Mouse (Mus musculus) myocyte (in vitro differentiated cells): ENCODE measurements at regions not wholly inside any gene's neighbourhood (a gene's known extent, or its start where the extent isn't known, plus 50 kb on each side); places are given as distances from the start of the nearest gene placed in this dataset.

Experiments
- CEBPB ChIP-seq: IDR thresholded peaks from 2 replicates; pipeline ENCODE4 v1.6.1; 2011; ENCODE audit warnings: mild to moderate bottlenecking, moderate library complexity; ENCODE audit not compliant: poor library complexity, insufficient read depth, severe bottlenecking
- E2F4 ChIP-seq: IDR thresholded peaks from one replicate; pipeline ENCODE4 v1.6.1; 2011; ENCODE audit warnings: mild to moderate bottlenecking, control low read depth, moderate library complexity; ENCODE audit not compliant: insufficient read depth
- MAX ChIP-seq: IDR thresholded peaks from one replicate; pipeline ENCODE4 v1.6.1; 2011; ENCODE audit warnings: low read depth, mild to moderate bottlenecking, control low read depth
- MYOD1 ChIP-seq, 3 experiments: IDR thresholded peaks; one replicate each; pipeline ENCODE4 v1.6.1; 2011; ENCODE audit warnings: control low read depth in 2 of 3, low read depth in 2 of 3, mild to moderate bottlenecking in 2 of 3, moderate library complexity in 1 of 3; ENCODE audit not compliant: insufficient read length in 2 of 3, control insufficient read depth in 1 of 3
- MYOG ChIP-seq, 3 experiments: IDR thresholded peaks; one replicate each; pipeline ENCODE4 v1.6.1; 2011; ENCODE audit warnings: control low read depth in 2 of 3, low read depth in 2 of 3, mild to moderate bottlenecking in 2 of 3; ENCODE audit not compliant: insufficient read length in 2 of 3, control insufficient read depth in 1 of 3, insufficient read depth in 1 of 3
- POLR2A ChIP-seq: IDR thresholded peaks from one replicate; pipeline ENCODE4 v1.6.1; 2011; ENCODE audit warnings: low read depth, mild to moderate bottlenecking, control low read depth, moderate library complexity; ENCODE audit not compliant: insufficient read length
- POLR2AphosphoS2 ChIP-seq: IDR thresholded peaks from one replicate; pipeline ENCODE4 v1.6.1; 2011; ENCODE audit warnings: low read depth, control low read depth; ENCODE audit not compliant: insufficient read length
- SRF ChIP-seq: IDR thresholded peaks from one replicate; pipeline ENCODE4 v1.6.1; 2011; ENCODE audit warnings: low read depth; ENCODE audit not compliant: control insufficient read depth, insufficient read length
- TCF12 ChIP-seq: IDR thresholded peaks from one replicate; pipeline ENCODE4 v1.6.1; 2011; ENCODE audit warnings: mild to moderate bottlenecking, control low read depth; ENCODE audit not compliant: poor library complexity, insufficient read depth, severe bottlenecking
- TCF3 ChIP-seq: IDR thresholded peaks from one replicate; pipeline ENCODE4 v1.6.1; 2011; ENCODE audit warnings: low read depth, control low read depth; ENCODE audit not compliant: insufficient read length
- USF1 ChIP-seq: IDR thresholded peaks from one replicate; pipeline ENCODE4 v1.6.1; 2011; ENCODE audit warnings: low read depth, mild to moderate bottlenecking, control low read depth, moderate library complexity

DNA sequence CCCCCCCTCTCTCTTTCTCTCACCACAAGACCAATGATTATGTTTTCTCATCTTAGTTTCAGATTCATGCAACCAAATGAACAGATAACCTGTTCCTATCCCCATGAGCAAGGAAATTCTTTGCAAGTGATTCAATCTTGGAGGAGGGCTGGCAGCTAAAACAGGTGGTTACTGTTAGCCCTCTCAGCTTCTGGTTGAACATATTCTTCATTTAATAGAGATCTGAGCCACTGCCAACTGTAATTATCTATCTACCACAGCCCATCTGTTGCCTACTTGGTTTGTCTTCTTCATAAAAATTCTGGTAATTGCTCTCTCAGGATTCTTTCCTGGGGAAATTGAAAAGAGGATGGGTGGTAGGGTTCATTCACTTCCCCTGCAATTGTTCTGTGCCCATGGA lies 204.4 kb upstream of the Zfp352 start:
- TF ChIP-seq USF1 (no peak), MAX (no peak), POLR2A (no peak), MYOD1 (IDR thresholded peaks at IDR 0.05; ENCODE audit: control insufficient read depth in 1 of 3, insufficient read length in 2 of 3, low read depth in 2 of 3) (peak in 2 of 3 experiments; percentile 56 to 66), POLR2AphosphoS2 (no peak), MYOG (IDR thresholded peaks at IDR 0.05; ENCODE audit: control insufficient read depth in 1 of 3, insufficient read depth in 1 of 3, insufficient read length in 2 of 3, low read depth in 2 of 3) (no peak), E2F4 (no peak), CEBPB (no peak), TCF12 (peak; percentile 26), SRF (no peak), TCF3 (no peak)
